Mouse (Mus musculus) liver, adult 2 months (tissue): ENCODE results near the gene Cfd. TPM values are rescaled to one million over a fixed set of nuclear protein-coding genes. Genes with fewer than 3 reads are reported as not detected.

Experiments
- DNase-seq: peaks from one replicate; pipeline ENCODE4 v3.0.0-alpha.2; 2011; ENCODE audit warnings: low read depth, low spot score; ENCODE audit errors: extremely low read depth
- H3K27ac ChIP-seq: fragments of 200-500 bp; replicated peaks from 2 replicates; pipeline ENCODE4 v1.5.1; 2012; ENCODE audit warnings: low read depth, mild to moderate bottlenecking, control low read depth, inconsistent platforms, low read length; ENCODE audit not compliant: insufficient read depth
- H3K27me3 ChIP-seq: fragments of 200-500 bp; 2 replicates; pipeline ENCODE4 v1.6.1; 2012; ENCODE audit warnings: mild to moderate bottlenecking, moderate library complexity, low read length, inconsistent platforms; ENCODE audit not compliant: control insufficient read depth, insufficient read depth
- H3K36me3 ChIP-seq: fragments of 200-500 bp; 2 replicates; pipeline ENCODE4 v1.6.1; 2012; ENCODE audit warnings: low read length, inconsistent platforms; ENCODE audit not compliant: control insufficient read depth, insufficient read depth
- H3K4me1 ChIP-seq: fragments of 200-500 bp; 2 replicates; pipeline ENCODE4 v1.6.1; 2011; ENCODE audit warnings: low read length; ENCODE audit not compliant: control insufficient read depth, insufficient read depth
- H3K4me3 ChIP-seq: fragments of 200-500 bp; 2 replicates; pipeline ENCODE4 v1.5.1; 2011; ENCODE audit warnings: low read depth, mild to moderate bottlenecking, control low read depth, low read length, moderate library complexity; ENCODE audit not compliant: insufficient read depth
- H3K79me2 ChIP-seq: fragments of 200-500 bp; 2 replicates; pipeline ENCODE4 v1.6.1; 2012; ENCODE audit warnings: inconsistent platforms, mild to moderate bottlenecking, low read length, moderate library complexity; ENCODE audit not compliant: control insufficient read depth, insufficient read depth
- H3K9ac ChIP-seq: fragments of 200-500 bp; 2 replicates; pipeline ENCODE4 v1.6.1; 2012; ENCODE audit warnings: low read depth, mild to moderate bottlenecking, control low read depth, inconsistent platforms, low read length
- CTCF ChIP-seq: fragments of 200-500 bp; IDR thresholded peaks from 2 replicates; pipeline ENCODE4 v1.5.1; 2011; ENCODE audit warnings: low read depth, low read length, control low read depth
- POLR2A ChIP-seq: fragments of 200-500 bp; IDR thresholded peaks from 2 replicates; pipeline ENCODE4 v1.6.1; 2011; ENCODE audit warnings: low read length, control low read depth; ENCODE audit not compliant: insufficient read depth; ENCODE audit errors: extremely low read depth
- WGBS: fragments of 180-500 bp; shearing (Covaris S2); methylation state at CpG from one replicate; pipeline ENCODE4 v1.1.7; 2018; 5-methylcytosine and 5-hydroxymethylcytosine counted together
- polyA plus RNA-seq: library from polyadenylated mRNA; depleted of rRNA; stranded (reverse); fragments of >200 nt; gene quantifications from 2 replicates; pipeline ENCODE4 v1.2.3, GENCODE M21; 2012
- total RNA-seq: library from RNA; depleted of rRNA; stranded (reverse); fragments of >200 nt; gene quantifications from 2 replicates; pipeline ENCODE4 v1.2.3, GENCODE M21; 2014

The Cfd gene
- total and polyA plus RNA-seq, 2 experiments, result 0.37 to 5.7 TPM

- TF ChIP-seq CTCF (no peak), POLR2A (no peak)
- DNase-seq, result peak; percentile 45
Measured at GRCm38 (mm10) chr10:79864351-79865188, 26.1 kb upstream of the Cfd start.

GRCm38 (mm10) chr10:79865189-79865601 is 25.5 kb upstream of the Cfd start:
- no peak overlapping the region for H3K4me3 ChIP-seq
- no peak overlapping the region for H3K9ac ChIP-seq
- no peaks in the 10 kb centered on the region; the same call in 1 of the 2 replicates for H3K4me1 ChIP-seq
- no peak overlapping the region for H3K27ac ChIP-seq
- peaks cover 15% of the 10 kb centered on the region for H3K36me3 ChIP-seq
- TF ChIP-seq CTCF (no peak), POLR2A (no peak)
- no peak for DNase-seq
- no peaks in the 10 kb centered on the region for H3K27me3 ChIP-seq
- WGBS, result 49% methylated on average over 12 of the region's 12 CpGs
- no peaks in the 10 kb centered on the region; the same call in 1 of the 2 replicates for H3K79me2 ChIP-seq

More at GRCm38 (mm10) chr10:79864351-79865188, 26.1 kb upstream of the Cfd start:
- no peaks in the 10 kb centered on the region; the same call in 1 of the 2 replicates for H3K4me1 ChIP-seq
- H3K9ac ChIP-seq, result no peak overlapping the region
- H3K27ac ChIP-seq, result no peak overlapping the region
- peaks cover 6% of the 10 kb centered on the region; the same call in 1 of the 2 replicates for H3K79me2 ChIP-seq
- H3K4me3 ChIP-seq, result no peak overlapping the region
- no peaks in the 10 kb centered on the region for H3K27me3 ChIP-seq
- peaks cover 21% of the 10 kb centered on the region for H3K36me3 ChIP-seq
- 60% methylated on average over 10 of the region's 10 CpGs for WGBS

GRCm38 (mm10) chr10:79865801-79866295 is 24.8 kb upstream of the Cfd start:
- TF ChIP-seq POLR2A, result no peak
- peak; percentile 83 for TF ChIP-seq CTCF

GRCm38 (mm10) chr10:79866601-79867000 is 24.1 kb upstream of the Cfd start:
- no peaks in the 10 kb centered on the region for H3K27me3 ChIP-seq
- no peak overlapping the region for H3K4me3 ChIP-seq
- no peak for TF ChIP-seq CTCF
- no peak for TF ChIP-seq POLR2A
- WGBS, result 89% methylated on average over 11 of the region's 11 CpGs
- no peak for DNase-seq
- no peaks in the 10 kb centered on the region; the same call in 1 of the 2 replicates for H3K4me1 ChIP-seq
- H3K27ac ChIP-seq, result no peak overlapping the region
- peaks cover 4% of the 10 kb centered on the region; the same call in 1 of the 2 replicates for H3K36me3 ChIP-seq
- H3K79me2 ChIP-seq, result no peaks in the 10 kb centered on the region
- no peak overlapping the region for H3K9ac ChIP-seq

More at GRCm38 (mm10) chr10:79865801-79866295, 24.8 kb upstream of the Cfd start:
- H3K36me3 ChIP-seq, result peaks cover 9% of the 10 kb centered on the region
- no peak overlapping the region for H3K27ac ChIP-seq
- no peak overlapping the region for H3K4me3 ChIP-seq
- no peaks in the 10 kb centered on the region; the same call in 1 of the 2 replicates for H3K4me1 ChIP-seq
- peak; percentile 40 for DNase-seq
- 47% methylated on average over 19 of the region's 19 CpGs for WGBS
- H3K27me3 ChIP-seq, result no peaks in the 10 kb centered on the region
- no peaks in the 10 kb centered on the region for H3K79me2 ChIP-seq
- no peak overlapping the region for H3K9ac ChIP-seq

GRCm38 (mm10) chr10:79871845-79872244 is 18.8 kb upstream of the Cfd start:
- H3K4me1 ChIP-seq, result 0 out of 2 replicates have a peak, but pooled peaks cover 1% of the 10 kb centered on the region
- no peak for TF ChIP-seq CTCF
- TF ChIP-seq POLR2A, result no peak
- peaks cover 4% of the 10 kb centered on the region; the same call in 1 of the 2 replicates for H3K27me3 ChIP-seq
- H3K27ac ChIP-seq, result no peak overlapping the region
- no peak overlapping the region for H3K9ac ChIP-seq
- no peaks in the 10 kb centered on the region for H3K79me2 ChIP-seq
- no peak overlapping the region for H3K4me3 ChIP-seq
- no peaks in the 10 kb centered on the region for H3K36me3 ChIP-seq
- DNase-seq, result no peak
- WGBS, result 88% methylated on average over 8 of the region's 8 CpGs

GRCm38 (mm10) chr10:79872862-79873261 is 17.8 kb upstream of the Cfd start:
- Histone ChIP-seq H3K36me3 (no peaks in the 10 kb centered on the region), H3K79me2 (no peaks in the 10 kb centered on the region), H3K27ac (no peak overlapping the region), H3K4me3 (no peak overlapping the region), H3K9ac (no peak overlapping the region), H3K27me3 (peaks cover 4% of the 10 kb centered on the region; the same call in 1 of the 2 replicates), H3K4me1 (0 out of 2 replicates have a peak, but pooled peaks cover 1% of the 10 kb centered on the region)
- 59% methylated on average over 3 of the region's 3 CpGs for WGBS
- no peak for TF ChIP-seq POLR2A
- TF ChIP-seq CTCF, result no peak
- DNase-seq, result no peak
